Mouse (Mus musculus) cerebellum, adult 11 months (tissue): ENCODE results near the gene Plcb2.

ENCODE experiments used
- DNase-seq: peaks from one replicate; pipeline ENCODE4 v3.0.0; 2022

The Plcb2 gene

GRCm38 (mm10) chr2:118680926-118681325, 47.3 kb downstream of the Plcb2 start:
- DNase-seq: no peak

GRCm38 (mm10) chr2:118679577-118679976, 48.7 kb downstream of the Plcb2 start:
- DNase-seq: no peak

GRCm38 (mm10) chr2:118677817-118678216, 50.4 kb downstream of the Plcb2 start:
- DNase-seq: no peak

- no peak for DNase-seq
Measured at GRCm38 (mm10) chr2:118676839-118677741, 51.1 kb downstream of the Plcb2 start.

GRCm38 (mm10) chr2:118674500-118674899, 53.7 kb downstream of the Plcb2 start:
- no peak for DNase-seq

- no peak for DNase-seq
Measured at GRCm38 (mm10) chr2:118673686-118674465, 54.4 kb downstream of the Plcb2 start.

GRCm38 (mm10) chr2:118671728-118672127, 56.5 kb downstream of the Plcb2 start:
- DNase-seq: no peak

GRCm38 (mm10) chr2:118669785-118670184, 58.5 kb downstream of the Plcb2 start:
- DNase-seq: no peak

- no peak for DNase-seq
Measured at GRCm38 (mm10) chr2:118669245-118669644, 59.0 kb downstream of the Plcb2 start.

GRCm38 (mm10) chr2:118667181-118667580, 61.1 kb downstream of the Plcb2 start:
- DNase-seq: no peak

- DNase-seq: no peak
Measured at GRCm38 (mm10) chr2:118665616-118666015, 62.6 kb downstream of the Plcb2 start.

- no peak for DNase-seq
Measured at GRCm38 (mm10) chr2:118664975-118665516, 63.2 kb downstream of the Plcb2 start.

GRCm38 (mm10) chr2:118663804-118664766, 64.2 kb downstream of the Plcb2 start:
- no peak for DNase-seq

- DNase-seq: no peak
Measured at GRCm38 (mm10) chr2:118662902-118663803, 65.1 kb downstream of the Plcb2 start, which contains the start of gene Pak6. Gene Pak6 (plus strand): TSS chr2:118663303.

- DNase-seq: no peak
Measured at GRCm38 (mm10) chr2:118661891-118662290, 66.3 kb downstream of the Plcb2 start.

- DNase-seq: no peak
Measured at GRCm38 (mm10) chr2:118659998-118660452, 68.2 kb downstream of the Plcb2 start.

GRCm38 (mm10) chr2:118659493-118659892, 68.7 kb downstream of the Plcb2 start:
- no peak for DNase-seq

- DNase-seq: no peak
Measured at GRCm38 (mm10) chr2:118659077-118659476, 69.2 kb downstream of the Plcb2 start.

- no peak for DNase-seq
Measured at GRCm38 (mm10) chr2:118658457-118658856, 69.8 kb downstream of the Plcb2 start.
